Mouse (Mus musculus) forebrain, embryonic 15.5 days (tissue): ENCODE data around the gene Sytl1. TPM values are rescaled to one million over a fixed set of nuclear protein-coding genes. Genes with fewer than 3 reads are reported as not detected.

Experiments
- ATAC-seq: fragments of 200-750 bp; cut with Nextera tagmentation; replicated peaks from 2 replicates; pipeline ENCODE4 v1.8.0; 2017; ENCODE audit warnings: mild to moderate bottlenecking, moderate TSS enrichment, moderate library complexity
- H3K27ac ChIP-seq: fragments of 300-500 bp; sonication (generic); replicated peaks from 2 replicates; pipeline ENCODE4 v1.5.1; 2015; ENCODE audit warnings: mild to moderate bottlenecking, inconsistent platforms
- H3K27me3 ChIP-seq: fragments of 300-500 bp; sonication (generic); 2 replicates; pipeline ENCODE4 v1.6.1; 2015; ENCODE audit warnings: inconsistent platforms
- H3K36me3 ChIP-seq: fragments of 300-500 bp; sonication (generic); 2 replicates; pipeline ENCODE4 v1.6.1; 2015; ENCODE audit warnings: mild to moderate bottlenecking, inconsistent platforms
- H3K4me1 ChIP-seq: fragments of 300-500 bp; sonication (generic); 2 replicates; pipeline ENCODE4 v1.6.1; 2015; ENCODE audit warnings: inconsistent platforms
- H3K4me2 ChIP-seq: fragments of 300-500 bp; sonication (generic); replicated peaks from 2 replicates; pipeline ENCODE4 v1.6.1; 2015; ENCODE audit warnings: mild to moderate bottlenecking, inconsistent platforms
- H3K4me3 ChIP-seq: fragments of 300-500 bp; sonication (generic); 2 replicates; pipeline ENCODE4 v1.5.1; 2015; ENCODE audit warnings: mild to moderate bottlenecking, inconsistent platforms
- H3K9ac ChIP-seq: fragments of 300-500 bp; sonication (generic); replicated peaks from 2 replicates; pipeline ENCODE4 v1.6.1; 2015; ENCODE audit warnings: mild to moderate bottlenecking, inconsistent platforms
- H3K9me3 ChIP-seq: fragments of 300-500 bp; sonication (generic); 2 replicates; pipeline ENCODE4 v1.6.1; 2016; ENCODE audit warnings: inconsistent platforms
- WGBS: fragments of 180-500 bp; shearing (Covaris S2); methylation state at CpG from one replicate; pipeline ENCODE4 v1.1.7; 2015; ENCODE audit warnings: mixed read lengths; 5-methylcytosine and 5-hydroxymethylcytosine counted together
- polyA plus RNA-seq: library from polyadenylated mRNA; unstranded; fragments of >200 nt; fragmentation: Nextera tagmentation; extraction: Ambion mirVana; gene quantifications from 2 replicates; pipeline ENCODE4 v1.2.1, GENCODE M21; 2015

Gene Sytl1
- polyA plus RNA-seq, 1 experiment from 2014 or later, result 0.29 TPM

DNA sequence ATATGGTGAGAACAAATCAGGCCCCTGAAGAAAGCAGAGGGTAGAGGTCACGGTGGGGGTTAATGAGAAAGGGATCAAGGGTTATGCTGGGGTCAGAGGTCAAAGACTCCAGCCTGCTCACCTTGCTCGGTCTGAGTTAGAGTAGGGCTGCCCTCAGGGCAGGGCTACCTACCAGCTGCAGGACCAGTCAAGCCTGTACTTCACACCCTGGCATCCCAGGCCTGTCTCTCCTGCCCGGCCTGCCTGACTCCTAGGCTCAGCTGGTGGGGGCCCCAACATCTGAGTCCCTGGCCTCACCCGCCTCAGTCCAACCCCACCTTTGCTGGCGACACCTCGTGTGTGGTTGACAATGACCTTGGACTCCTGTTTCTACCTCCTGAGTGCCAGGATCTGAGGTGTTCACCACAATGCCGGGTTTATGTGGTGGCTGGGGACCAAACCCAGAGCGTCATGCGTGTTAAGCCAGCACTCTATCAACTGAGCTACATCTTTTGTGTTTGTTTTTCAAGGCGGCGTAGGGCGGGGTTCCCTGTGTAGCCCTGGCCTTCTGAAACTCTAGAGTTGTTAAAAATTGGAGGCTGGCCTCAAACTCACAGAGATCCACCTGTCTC is 5.0 kb downstream of the Sytl1 start:
- no peaks in the 10 kb centered on the region for H3K4me1 ChIP-seq
- 80% methylated on average over 12 of the region's 12 CpGs for WGBS
- no peak overlapping the region for H3K27ac ChIP-seq
- no peak overlapping the region for H3K9ac ChIP-seq
- peaks cover 11% of the 10 kb centered on the region for H3K27me3 ChIP-seq
- H3K4me2 ChIP-seq, result no peak overlapping the region
- no peaks in the 10 kb centered on the region for H3K9me3 ChIP-seq
- no peaks in the 10 kb centered on the region for H3K36me3 ChIP-seq
- no peak overlapping the region for H3K4me3 ChIP-seq
- ATAC-seq, result no peak

- Histone ChIP-seq H3K27ac (no peak overlapping the region), H3K4me1 (no peaks in the 10 kb centered on the region), H3K9me3 (no peaks in the 10 kb centered on the region), H3K9ac (no peak overlapping the region), H3K4me3 (no peak overlapping the region), H3K4me2 (no peak overlapping the region), H3K36me3 (no peaks in the 10 kb centered on the region), H3K27me3 (peaks cover 17% of the 10 kb centered on the region)
- WGBS, result 31% methylated on average over 12 of the region's 12 CpGs
- ATAC-seq, result no peak
Observed at GRCm38 (mm10) chr4:133257230-133257629, 5.7 kb downstream of the Sytl1 start.

DNA sequence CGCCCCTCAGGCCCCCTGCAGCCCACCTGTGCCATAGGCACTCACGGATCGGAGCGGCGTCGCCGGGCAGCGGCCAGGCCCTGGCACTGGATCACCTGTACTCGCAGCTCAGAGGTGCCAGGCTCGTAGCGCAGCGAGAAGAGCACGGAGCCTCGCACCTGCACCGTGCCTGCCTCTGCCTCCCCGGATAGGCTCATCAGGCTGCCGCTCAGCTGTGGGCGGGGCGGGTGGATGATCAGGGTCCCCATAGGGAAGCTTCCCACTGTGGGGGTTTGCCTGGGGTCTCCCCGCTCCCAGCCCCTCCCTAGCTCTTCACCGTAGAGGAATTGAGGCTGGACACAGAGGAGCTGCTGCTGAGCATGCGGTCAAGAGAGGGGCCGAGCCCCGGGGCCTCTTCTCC is 6.1 kb downstream of the Sytl1 start:
- no peak overlapping the region for H3K4me2 ChIP-seq
- H3K27ac ChIP-seq, result no peak overlapping the region
- H3K4me3 ChIP-seq, result no peak overlapping the region
- WGBS, result 16% methylated on average over 24 of the region's 24 CpGs
- no peak overlapping the region for H3K9ac ChIP-seq
- peaks cover 21% of the 10 kb centered on the region for H3K27me3 ChIP-seq
- ATAC-seq, result no peak
- H3K4me1 ChIP-seq, result no peaks in the 10 kb centered on the region
- no peaks in the 10 kb centered on the region for H3K36me3 ChIP-seq
- no peaks in the 10 kb centered on the region for H3K9me3 ChIP-seq

DNA sequence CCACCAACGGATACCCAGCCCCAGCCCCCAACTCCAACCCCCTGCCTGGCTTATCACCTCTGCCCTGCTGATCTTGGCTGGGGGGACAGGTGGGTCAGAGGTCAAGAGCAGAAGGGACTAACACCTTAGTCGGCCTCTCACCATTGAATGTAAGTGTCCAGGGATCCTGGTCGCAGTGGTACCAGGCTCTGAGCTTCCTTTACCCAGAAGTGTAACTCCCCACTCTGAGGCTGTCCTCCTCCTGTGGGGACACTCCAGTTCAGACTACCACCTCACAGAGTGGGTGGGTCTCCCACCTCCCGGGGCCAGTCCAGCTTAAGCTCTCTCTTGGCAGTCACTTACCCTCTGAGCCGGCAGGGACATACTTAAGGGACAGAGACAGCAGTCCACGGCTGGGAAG is 7.5 kb downstream of the Sytl1 start:
- Histone ChIP-seq H3K27me3 (peaks cover 36% of the 10 kb centered on the region), H3K27ac (no peak overlapping the region), H3K9me3 (no peaks in the 10 kb centered on the region), H3K4me3 (no peak overlapping the region), H3K9ac (no peak overlapping the region), H3K36me3 (no peaks in the 10 kb centered on the region), H3K4me2 (no peak overlapping the region), H3K4me1 (peaks cover 13% of the 10 kb centered on the region)
- 65% methylated on average over 6 of the region's 6 CpGs for WGBS
- no peak for ATAC-seq

DNA sequence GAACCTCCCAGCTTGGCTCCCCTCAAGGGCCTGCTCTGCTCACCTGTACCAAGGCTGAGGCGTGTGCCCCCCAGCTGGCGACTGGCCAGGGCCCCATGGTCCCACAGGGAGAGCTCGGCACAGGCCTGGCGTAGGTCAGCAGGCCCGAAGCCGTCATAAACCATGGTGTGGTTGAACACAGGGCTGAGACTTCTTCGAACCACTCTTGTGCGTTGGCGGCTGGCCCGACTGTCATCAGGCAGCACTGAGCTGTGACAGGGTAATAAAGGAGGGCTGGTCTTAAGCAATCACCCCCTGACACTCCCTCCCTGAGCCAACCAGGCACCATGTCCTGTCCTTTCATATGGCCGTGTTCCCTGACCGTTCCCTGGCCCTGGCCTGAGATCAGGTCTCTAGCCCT is 9.5 kb downstream of the Sytl1 start:
- H3K4me3 ChIP-seq, result no peak overlapping the region
- H3K36me3 ChIP-seq, result no peaks in the 10 kb centered on the region
- peaks cover 50% of the 10 kb centered on the region for H3K27me3 ChIP-seq
- H3K9me3 ChIP-seq, result no peaks in the 10 kb centered on the region
- WGBS, result 80% methylated on average over 12 of the region's 12 CpGs
- no peak overlapping the region for H3K4me2 ChIP-seq
- no peak overlapping the region for H3K27ac ChIP-seq
- H3K4me1 ChIP-seq, result peaks cover 13% of the 10 kb centered on the region
- H3K9ac ChIP-seq, result no peak overlapping the region
- ATAC-seq, result no peak

GRCm38 (mm10) chr4:133252089-133252488 is 10.8 kb downstream of the Sytl1 start:
- Histone ChIP-seq H3K27ac (no peak overlapping the region), H3K4me2 (no peak overlapping the region), H3K36me3 (no peaks in the 10 kb centered on the region), H3K27me3 (peaks cover 60% of the 10 kb centered on the region), H3K9me3 (no peaks in the 10 kb centered on the region), H3K9ac (no peak overlapping the region), H3K4me3 (no peak overlapping the region), H3K4me1 (peaks cover 13% of the 10 kb centered on the region)
- no peak for ATAC-seq
- WGBS, result 37% methylated on average over 4 of the region's 4 CpGs

DNA sequence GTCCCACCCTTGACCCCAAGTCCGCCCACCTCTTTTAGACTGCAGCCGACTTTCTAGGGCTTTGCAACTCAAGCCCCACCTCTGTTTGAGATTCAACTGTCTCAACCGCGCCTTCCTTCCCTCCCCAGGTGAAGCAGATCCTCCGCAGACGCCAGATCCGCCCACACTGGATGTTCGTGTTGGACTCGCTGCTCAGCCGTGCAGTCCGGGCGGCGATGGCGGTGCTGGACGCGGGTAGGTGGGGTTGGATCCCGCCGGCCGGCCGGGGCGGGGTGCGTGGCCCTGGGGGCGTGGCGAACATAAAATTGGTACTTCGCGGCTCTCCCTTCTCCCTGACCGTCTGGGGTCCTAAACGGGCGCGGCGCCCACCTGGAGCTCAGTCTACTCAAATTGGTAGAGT is 11.7 kb downstream of the Sytl1 start:
- Histone ChIP-seq H3K27ac (no peak overlapping the region), H3K27me3 (peaks cover 64% of the 10 kb centered on the region), H3K9me3 (no peaks in the 10 kb centered on the region), H3K4me1 (peaks cover 13% of the 10 kb centered on the region), H3K4me2 (peak overlapping the region; percentile 52), H3K36me3 (no peaks in the 10 kb centered on the region), H3K4me3 (peak overlapping the region; percentile 38), H3K9ac (peak overlapping the region; percentile 49)
- 1% methylated on average over 30 of the region's 31 CpGs for WGBS
- ATAC-seq, result no peak

DNA sequence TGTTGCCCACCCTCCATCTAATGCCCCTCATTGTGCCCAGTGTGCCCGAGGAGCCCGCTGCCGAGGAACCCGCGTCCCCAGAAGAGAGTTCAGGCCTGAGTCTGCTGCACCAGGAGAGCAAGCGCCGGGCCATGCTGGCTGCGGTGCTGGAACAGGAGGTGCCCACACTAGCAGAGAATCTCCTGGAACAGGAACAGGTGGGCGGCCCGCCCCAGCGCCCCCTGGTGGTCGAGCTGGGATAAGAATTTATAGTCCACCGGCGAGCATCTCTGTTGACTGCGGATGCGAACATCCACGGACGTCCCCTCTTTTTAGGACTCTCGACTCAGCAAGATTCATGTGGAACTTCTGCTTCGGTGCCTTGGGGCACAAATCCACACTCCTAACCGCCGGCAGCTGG is 12.3 kb downstream of the Sytl1 start:
- Histone ChIP-seq H3K36me3 (no peaks in the 10 kb centered on the region), H3K27me3 (peaks cover 66% of the 10 kb centered on the region), H3K4me3 (peak overlapping the region; percentile 38), H3K27ac (no peak overlapping the region), H3K4me2 (peak overlapping the region; percentile 52), H3K4me1 (peaks cover 13% of the 10 kb centered on the region), H3K9ac (peak overlapping the region; percentile 49), H3K9me3 (no peaks in the 10 kb centered on the region)
- whole genome bisulfite sequencing, result 4% methylated on average over 22 of the region's 22 CpGs
- ATAC-seq, result no peak

DNA sequence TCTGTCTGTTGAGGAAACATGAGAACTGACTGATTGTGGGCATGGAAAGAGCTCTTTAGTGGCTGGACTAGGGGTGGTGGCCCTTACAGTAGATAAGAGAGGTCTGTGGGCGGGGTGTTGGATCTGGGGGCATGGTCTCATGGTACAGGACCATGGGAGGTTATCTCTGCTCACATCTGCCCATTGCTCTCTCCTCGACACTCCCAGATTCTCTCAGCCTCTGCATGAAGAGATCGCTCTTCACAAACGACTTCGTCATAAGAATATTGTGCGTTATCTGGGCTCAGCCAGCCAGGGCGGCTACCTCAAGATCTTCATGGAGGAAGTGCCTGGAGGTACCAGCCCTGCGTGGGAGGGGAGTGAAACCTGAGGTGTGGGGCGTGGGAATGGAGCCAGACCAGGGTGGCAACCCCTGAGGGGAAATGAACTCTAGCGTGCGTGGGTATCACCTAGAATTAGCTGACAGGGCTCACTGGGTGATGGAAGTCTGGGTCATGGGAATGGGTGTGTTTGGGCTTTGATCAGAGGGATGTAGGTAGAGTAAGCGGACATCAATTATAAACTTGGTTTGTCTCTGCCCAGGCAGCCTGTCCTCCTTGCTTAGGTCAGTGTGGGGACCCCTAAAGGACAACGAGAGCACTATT is 15.0 kb downstream of the Sytl1 start:
- Histone ChIP-seq H3K4me2 (no peak overlapping the region), H3K4me3 (no peak overlapping the region), H3K9me3 (no peaks in the 10 kb centered on the region), H3K36me3 (no peaks in the 10 kb centered on the region), H3K4me1 (peaks cover 13% of the 10 kb centered on the region), H3K27me3 (peaks cover 66% of the 10 kb centered on the region), H3K9ac (no peak overlapping the region), H3K27ac (no peak overlapping the region)
- 81% methylated on average over 13 of the region's 13 CpGs for WGBS
- ATAC-seq, result no peak

DNA sequence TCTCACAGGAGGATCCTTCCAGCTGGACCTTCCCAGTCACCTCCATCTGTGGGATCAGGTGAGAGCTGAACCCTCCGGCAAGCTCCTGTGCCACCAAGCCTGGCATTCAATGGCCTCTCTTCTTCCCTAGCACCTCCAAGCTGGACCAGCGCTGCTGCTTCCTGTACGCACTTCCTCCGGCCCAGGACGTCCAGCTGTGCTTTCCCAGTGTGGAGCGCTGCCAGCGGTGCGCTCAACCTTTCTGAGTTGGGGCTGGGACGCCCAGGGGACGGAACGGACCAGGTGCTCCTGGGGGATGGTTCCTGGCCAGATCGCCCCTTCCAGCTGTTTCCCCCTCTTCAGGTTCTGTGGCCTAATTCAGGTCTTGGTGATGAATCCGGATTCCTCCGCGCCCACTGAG is 15.8 kb downstream of the Sytl1 start:
- WGBS, result 23% methylated on average over 15 of the region's 15 CpGs
- H3K27ac ChIP-seq, result no peak overlapping the region
- H3K9me3 ChIP-seq, result no peaks in the 10 kb centered on the region
- no peaks in the 10 kb centered on the region for H3K36me3 ChIP-seq
- no peak overlapping the region for H3K4me2 ChIP-seq
- peaks cover 13% of the 10 kb centered on the region for H3K4me1 ChIP-seq
- no peak overlapping the region for H3K9ac ChIP-seq
- no peak overlapping the region for H3K4me3 ChIP-seq
- H3K27me3 ChIP-seq, result peaks cover 66% of the 10 kb centered on the region
- ATAC-seq, result no peak

- H3K4me1 ChIP-seq, result peaks cover 9% of the 10 kb centered on the region; the same call in 1 of the 2 replicates
- WGBS, result 95% methylated on average over 1 of the region's 1 CpGs
- no peaks in the 10 kb centered on the region for H3K9me3 ChIP-seq
- H3K36me3 ChIP-seq, result no peaks in the 10 kb centered on the region
- H3K27me3 ChIP-seq, result peaks cover 65% of the 10 kb centered on the region
- no peak overlapping the region for H3K4me3 ChIP-seq
- no peak overlapping the region for H3K4me2 ChIP-seq
- H3K9ac ChIP-seq, result no peak overlapping the region
- ATAC-seq, result no peak
- no peak overlapping the region for H3K27ac ChIP-seq
Observed at GRCm38 (mm10) chr4:133244289-133244688, 18.6 kb downstream of the Sytl1 start.

- 63% methylated on average over 13 of the region's 13 CpGs for WGBS
- H3K4me1 ChIP-seq, result peaks cover 9% of the 10 kb centered on the region; the same call in 1 of the 2 replicates
- no peaks in the 10 kb centered on the region for H3K36me3 ChIP-seq
- H3K9me3 ChIP-seq, result no peaks in the 10 kb centered on the region
- ATAC-seq, result no peak
- no peak overlapping the region for H3K4me2 ChIP-seq
- H3K27me3 ChIP-seq, result peaks cover 64% of the 10 kb centered on the region
- H3K27ac ChIP-seq, result no peak overlapping the region
- H3K9ac ChIP-seq, result no peak overlapping the region
- no peak overlapping the region for H3K4me3 ChIP-seq
Observed at GRCm38 (mm10) chr4:133243538-133243937, 19.4 kb downstream of the Sytl1 start.

GRCm38 (mm10) chr4:133242710-133243109 is 20.2 kb downstream of the Sytl1 start:
- Histone ChIP-seq H3K4me1 (peaks cover 9% of the 10 kb centered on the region; the same call in 1 of the 2 replicates), H3K9ac (no peak overlapping the region), H3K9me3 (no peaks in the 10 kb centered on the region), H3K27ac (no peak overlapping the region), H3K27me3 (peaks cover 57% of the 10 kb centered on the region), H3K36me3 (no peaks in the 10 kb centered on the region), H3K4me2 (no peak overlapping the region), H3K4me3 (no peak overlapping the region)
- WGBS, result 54% methylated on average over 9 of the region's 9 CpGs
- ATAC-seq, result no peak
